Mouse (Mus musculus): ENCODE data around the gene Ugt1a6b.
A peak's percentile ranks its signal among the peaks of the same experiment; 100 is the strongest.

Ugt1a6b gene

GRCm38 (mm10) chr1:88226670-88227379 lies 123.8 kb downstream of the Ugt1a6b start, which contains the start of gene Mroh2a:
Gene Mroh2a, plus strand, starts transcription at chr1:88226986.
- peak; percentile 24 for DNase-seq

- peak; percentile 4 for DNase-seq
These were observed 124.4 kb downstream of the Ugt1a6b start for GRCm38 (mm10) chr1:88227482-88227881.

GRCm38 (mm10) chr1:88228121-88228520 lies 125.1 kb downstream of the Ugt1a6b start:
- peak; percentile 13 for DNase-seq

DNA sequence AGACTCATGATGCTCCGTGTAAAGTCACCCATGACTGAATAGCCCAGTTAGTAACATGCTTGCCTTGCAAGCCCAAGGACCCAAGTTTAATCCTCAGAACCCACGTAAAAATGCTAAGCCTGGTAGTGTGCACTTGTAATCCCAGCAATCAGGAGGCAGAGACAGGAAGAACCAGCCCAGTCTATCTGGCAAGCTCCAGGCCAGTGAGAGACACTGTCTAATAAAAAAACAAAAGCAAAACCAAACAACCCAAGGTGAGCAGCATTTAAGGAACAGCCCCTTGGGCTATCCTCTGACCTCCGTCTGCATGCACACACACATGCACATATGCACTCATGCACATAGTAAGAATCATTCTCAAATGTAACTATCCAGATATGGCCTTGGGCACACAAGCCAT lies 126.5 kb downstream of the Ugt1a6b start:
- DNase-seq = peak; percentile 4

GRCm38 (mm10) chr1:88229986-88230385 lies 126.9 kb downstream of the Ugt1a6b start:
- DNase-seq = peak; percentile 20

DNA sequence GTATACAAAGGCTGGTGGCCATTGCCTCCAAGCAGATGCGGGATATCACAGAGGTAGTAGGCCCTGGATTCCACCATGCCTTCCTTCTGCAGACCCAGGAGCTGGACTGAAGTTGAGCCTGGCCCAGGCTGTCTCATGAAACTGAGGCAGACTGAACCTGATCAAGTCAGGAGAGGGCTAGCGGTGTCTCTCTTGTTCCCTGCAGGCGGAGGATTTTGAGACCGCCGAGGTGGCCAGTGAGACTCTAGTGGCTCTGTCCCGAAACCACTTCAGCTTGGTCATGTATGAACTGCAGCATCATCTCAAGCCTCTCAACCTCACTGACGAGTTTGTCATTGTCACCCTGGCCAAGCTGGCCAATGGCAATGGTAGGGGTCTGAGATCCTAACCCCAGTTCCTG lies 127.4 kb downstream of the Ugt1a6b start:
- DNase-seq = peak; percentile 6

- DNase-seq = peak; percentile 4
These were observed 128.1 kb downstream of the Ugt1a6b start for GRCm38 (mm10) chr1:88230981-88231802.

GRCm38 (mm10) chr1:88231803-88232499 lies 128.9 kb downstream of the Ugt1a6b start:
- no peak for DNase-seq

DNA sequence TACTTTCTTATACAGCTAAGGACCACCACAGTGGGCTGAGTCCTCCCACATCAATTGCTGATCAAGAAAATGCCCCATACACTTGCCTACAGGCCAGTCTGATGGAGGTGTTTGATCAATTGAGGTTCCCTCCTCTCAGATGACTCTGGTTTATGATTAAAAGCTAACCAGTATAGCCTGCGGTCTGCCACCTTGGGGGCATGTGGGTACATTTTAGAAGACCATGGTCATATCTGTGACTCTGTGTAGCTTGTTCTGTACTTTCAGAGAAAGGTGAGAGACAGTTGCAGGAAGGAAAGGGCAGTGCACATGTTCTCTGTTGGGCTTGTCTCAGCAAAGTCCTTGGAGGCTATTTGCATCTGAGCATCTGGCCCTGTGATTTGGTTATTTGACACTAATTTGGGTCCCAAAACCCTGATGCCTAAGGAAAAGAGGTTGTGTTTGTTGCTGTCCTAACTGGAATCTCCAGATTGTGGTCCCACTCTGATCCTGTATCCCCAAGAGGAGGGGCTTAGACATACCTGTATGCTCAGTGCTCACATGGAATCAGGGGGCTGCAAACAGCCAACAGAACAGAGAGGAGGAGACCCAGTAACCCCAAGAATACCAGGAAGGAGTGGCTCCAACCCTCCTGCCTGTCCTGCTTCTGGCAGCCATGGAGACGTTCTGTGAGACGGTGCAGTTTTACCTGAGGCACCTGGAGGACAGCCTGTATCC lies 129.8 kb downstream of the Ugt1a6b start:
- DNase-seq = no peak

GRCm38 (mm10) chr1:88233421-88234247 lies 130.6 kb downstream of the Ugt1a6b start:
- DNase-seq = no peak

DNA sequence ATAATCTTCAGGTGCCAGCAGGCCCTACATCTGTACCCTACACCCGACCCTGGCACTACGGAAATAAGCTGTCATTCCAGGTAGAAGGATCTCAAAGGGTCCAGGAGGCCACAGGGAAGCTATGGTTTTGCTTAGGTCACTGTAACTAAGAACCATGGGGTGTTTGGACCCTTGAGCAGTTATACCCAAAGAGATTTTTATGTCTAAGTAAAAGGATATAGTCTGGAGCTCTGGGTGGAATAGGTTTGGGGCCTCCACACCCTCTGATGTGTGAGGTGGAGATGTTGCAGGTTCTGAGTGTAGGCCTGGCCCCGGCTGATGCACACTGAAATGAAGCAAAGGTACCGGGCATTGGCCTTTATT lies 131.2 kb downstream of the Ugt1a6b start:
- DNase-seq = no peak

- DNase-seq = no peak
These were observed 131.6 kb downstream of the Ugt1a6b start for GRCm38 (mm10) chr1:88234646-88235045.

DNA sequence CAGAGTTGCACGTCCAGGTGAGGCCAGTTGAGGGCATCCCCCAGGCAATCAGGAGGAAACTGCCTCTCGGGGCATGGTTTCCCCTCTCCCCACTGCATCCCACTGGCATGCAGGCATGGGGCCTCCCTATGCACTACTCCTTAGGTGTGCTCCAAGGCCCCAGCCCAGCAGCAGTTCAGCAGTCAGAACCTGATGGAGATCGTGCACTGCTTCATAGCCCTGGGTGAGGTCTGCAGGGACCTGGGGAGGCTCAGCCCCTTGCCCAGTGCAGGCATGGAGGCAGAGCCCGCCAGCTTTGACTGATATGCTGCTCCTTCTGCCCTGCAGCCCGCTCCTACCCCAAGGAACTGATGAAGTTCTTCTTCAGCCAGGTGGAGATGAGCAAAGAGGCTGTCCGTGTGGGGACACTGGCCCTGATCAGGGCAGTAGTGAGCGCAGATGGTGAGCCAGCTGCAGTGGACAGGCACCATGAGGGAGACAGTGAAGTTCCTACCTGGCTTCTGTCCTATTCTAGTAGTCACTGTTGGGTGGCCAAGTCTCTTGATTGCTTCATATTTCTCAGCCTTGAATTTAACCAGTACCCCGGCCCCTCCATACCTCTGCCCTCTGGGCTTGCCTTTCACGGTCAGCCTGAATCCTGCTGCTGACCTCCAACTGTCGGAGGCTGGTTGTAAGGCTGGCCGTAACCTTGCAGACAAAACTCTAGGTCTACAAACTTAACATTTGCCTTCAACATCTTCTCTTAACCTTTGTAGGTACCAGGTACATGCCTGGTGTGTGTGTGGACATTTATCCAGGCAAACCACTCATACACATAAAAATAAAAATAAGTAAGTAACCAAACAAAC lies 132.2 kb downstream of the Ugt1a6b start:
- DNase-seq = no peak

GRCm38 (mm10) chr1:88235894-88236415 lies 132.9 kb downstream of the Ugt1a6b start:
- DNase-seq = no peak

- DNase-seq = no peak
These were observed 134.3 kb downstream of the Ugt1a6b start for GRCm38 (mm10) chr1:88237311-88237710.

GRCm38 (mm10) chr1:88238771-88239170 lies 135.7 kb downstream of the Ugt1a6b start:
- no peak for DNase-seq

DNA sequence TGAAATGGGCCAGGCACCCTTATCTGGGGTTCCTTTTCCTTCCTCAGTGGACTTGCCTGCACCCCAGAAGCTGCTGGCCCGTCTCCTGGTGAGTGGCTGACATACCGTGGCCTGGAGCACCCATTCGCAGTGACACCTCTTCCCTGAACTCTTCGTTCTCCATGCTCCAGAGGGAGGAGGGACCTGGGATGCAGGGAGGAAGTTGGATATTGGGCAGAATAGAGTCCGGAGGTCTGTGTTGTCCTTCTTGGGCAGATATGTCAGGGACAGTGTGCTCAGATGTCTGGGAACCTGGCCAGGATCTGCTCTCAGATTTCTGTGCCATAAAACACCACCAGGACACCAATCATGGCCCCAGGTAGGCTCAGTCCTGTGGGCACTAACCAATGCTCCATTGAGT lies 137.0 kb downstream of the Ugt1a6b start:
- DNase-seq = no peak

DNA sequence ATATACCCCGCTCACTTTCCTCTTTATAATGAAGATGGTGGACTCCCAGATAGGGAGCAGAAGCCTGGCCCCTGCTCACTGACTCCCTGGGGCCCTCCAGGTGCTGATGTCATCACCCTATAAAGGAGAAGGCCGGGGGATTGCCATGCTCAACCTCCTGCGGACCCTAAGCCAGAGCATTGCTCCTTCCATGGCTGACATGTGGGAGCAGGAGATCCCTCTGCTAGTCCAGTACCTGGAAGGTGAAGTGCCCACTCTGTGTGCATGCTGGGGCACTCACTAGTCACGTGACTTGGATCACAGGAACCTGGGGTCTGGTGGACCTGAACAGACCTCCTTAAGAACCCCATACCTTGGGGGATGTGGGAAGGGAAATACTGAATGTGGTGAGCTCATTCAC lies 137.5 kb downstream of the Ugt1a6b start:
- DNase-seq = no peak

- DNase-seq = no peak
These were observed 140.8 kb downstream of the Ugt1a6b start for GRCm38 (mm10) chr1:88243861-88244260.

GRCm38 (mm10) chr1:88245881-88246280 lies 142.8 kb downstream of the Ugt1a6b start:
- no peak for DNase-seq

DNA sequence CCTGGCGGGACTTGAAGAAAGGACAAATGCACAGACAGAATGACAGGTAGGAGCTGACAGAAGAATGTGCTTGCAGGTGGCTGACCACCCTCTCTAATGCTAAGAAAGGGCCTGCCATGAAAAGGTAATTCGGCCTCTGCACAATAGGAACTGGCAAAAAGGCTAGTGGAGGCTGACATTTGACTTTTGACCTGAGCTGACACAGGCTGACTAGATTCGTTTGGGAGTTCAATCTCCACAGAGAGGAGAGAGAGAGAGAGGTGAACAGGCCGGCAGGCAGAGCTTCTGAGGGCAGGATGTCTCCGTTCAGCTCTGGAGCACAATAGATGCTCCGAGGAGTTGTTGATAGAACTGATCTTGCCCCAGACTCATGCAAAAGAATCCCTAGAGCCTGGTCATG lies 143.3 kb downstream of the Ugt1a6b start:
- no peak for DNase-seq
